Mouse (Mus musculus) lung, postnatal 4 days (tissue): Measurements from ENCODE around the gene Dmrta2.

ENCODE experiments used
- DNase-seq, 2 experiments: peaks; one replicate each; pipeline ENCODE4 v3.0.0; 2021

The Dmrta2 gene

DNA sequence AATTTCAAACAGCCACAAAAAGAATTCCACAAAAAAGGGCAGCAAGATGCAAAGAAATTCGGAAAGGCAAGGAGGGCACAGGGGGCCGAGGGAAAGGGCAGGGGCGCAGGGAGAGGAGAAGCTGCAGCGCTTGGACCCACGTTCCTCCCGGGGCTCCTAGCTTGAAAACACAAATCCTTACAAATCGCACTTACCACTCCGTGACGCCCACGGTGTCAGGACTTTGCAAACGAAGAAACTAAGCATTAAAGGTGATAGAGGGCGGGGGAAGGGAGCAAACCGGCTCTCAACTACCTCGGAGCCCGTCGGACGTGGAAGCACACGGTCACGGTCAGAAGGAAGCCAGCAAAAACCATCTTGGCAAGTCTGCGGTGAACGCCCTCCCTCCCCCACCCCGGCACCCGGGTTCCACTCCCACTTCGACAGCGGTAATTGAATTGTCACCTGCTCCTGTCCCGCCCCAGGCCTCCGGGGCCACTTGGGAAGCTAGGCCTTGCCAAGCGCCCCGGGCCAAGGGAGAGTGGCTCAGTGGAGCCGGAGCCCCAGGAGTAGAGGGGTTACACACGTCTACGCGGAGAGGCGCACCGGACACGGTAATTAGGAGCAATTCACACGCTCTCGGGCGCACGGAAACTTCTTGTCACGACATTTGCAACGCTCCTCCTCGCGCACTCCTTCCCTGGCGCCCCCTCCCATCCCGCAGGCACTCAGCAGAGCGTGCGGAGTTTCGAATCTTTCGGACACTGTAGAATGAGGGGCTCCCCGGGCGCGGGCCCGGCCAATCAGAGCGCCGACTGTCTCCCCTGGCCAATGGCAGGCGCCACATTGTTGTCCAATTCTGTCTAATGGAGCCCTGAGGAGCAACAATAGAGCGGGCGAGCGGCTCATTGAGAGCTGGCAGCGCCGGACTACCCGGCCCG lies at the start of gene Dmrta2:
TSS of gene Dmrta2 (plus strand) at position 906 of the 920 bp plus-strand sequence.
- peak in 1 of 2 experiments; percentile 25 for DNase-seq

- no peak for DNase-seq
Measured at GRCm38 (mm10) chr4:109929058-109929457, 48.8 kb upstream of the Dmrta2 start.

DNA sequence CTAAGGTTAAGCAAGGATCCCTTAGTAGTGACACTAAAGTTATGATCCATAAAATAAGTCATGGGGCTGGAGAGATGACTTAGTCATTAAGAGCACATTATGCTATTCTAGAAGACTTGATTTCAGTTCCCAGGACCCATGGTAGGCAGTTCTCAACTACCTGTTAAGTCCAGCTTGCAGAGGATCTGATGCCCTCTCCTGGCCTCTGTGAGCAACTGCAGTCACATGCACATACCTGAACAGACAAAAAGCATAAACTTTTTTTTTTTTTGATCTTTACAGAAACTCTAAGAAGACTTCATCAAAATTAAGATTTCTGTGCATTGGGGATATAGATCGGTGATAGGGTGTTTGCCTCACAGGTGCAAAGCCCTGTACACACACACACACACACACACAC lies 47.4 kb upstream of the Dmrta2 start:
- no peak for DNase-seq

GRCm38 (mm10) chr4:109930935-109931334 lies 46.9 kb upstream of the Dmrta2 start:
- DNase-seq: no peak

DNA sequence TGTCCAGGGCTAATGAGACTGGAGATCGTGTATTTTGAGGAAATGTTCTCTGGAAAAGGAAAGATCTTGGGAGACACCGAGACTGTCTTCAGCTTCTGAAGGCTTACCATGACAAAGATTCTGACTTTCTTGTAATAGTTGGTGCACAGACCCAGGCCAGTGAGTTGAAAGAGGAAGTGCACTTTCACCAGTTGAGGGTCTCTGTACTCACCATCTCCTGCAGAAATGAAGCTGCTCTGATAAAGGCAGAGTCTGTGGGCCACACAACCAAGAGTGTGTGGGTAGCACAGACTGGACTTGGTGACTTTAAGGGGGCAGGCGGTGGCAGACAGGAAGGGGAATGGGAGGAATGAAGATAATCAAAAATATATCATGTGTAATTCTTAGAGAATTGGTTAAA lies 41.3 kb upstream of the Dmrta2 start:
- no peak for DNase-seq

DNA sequence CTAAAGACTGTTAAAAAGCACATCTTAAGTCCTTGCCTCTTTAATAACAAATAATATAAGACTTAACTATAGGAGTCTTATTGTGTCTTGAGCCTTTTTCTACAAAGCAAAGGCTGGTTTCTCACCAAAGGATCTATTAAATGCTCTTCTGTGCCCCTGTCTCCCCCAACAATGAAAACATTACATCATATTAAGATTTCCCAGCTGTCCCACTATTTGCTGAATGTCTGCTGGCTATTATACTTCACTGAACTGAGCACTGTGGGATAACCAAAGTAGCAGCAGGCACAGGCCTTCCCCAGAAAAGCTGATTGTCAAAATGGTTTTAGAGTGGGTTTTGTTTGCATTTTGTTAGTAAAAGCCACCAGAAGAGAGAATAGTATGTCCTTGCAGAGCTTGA lies 38.6 kb upstream of the Dmrta2 start:
- DNase-seq: no peak

GRCm38 (mm10) chr4:109945554-109945953 lies 32.3 kb upstream of the Dmrta2 start:
- no peak for DNase-seq

- DNase-seq: no peak
Measured at GRCm38 (mm10) chr4:109949307-109949706, 28.5 kb upstream of the Dmrta2 start.

DNA sequence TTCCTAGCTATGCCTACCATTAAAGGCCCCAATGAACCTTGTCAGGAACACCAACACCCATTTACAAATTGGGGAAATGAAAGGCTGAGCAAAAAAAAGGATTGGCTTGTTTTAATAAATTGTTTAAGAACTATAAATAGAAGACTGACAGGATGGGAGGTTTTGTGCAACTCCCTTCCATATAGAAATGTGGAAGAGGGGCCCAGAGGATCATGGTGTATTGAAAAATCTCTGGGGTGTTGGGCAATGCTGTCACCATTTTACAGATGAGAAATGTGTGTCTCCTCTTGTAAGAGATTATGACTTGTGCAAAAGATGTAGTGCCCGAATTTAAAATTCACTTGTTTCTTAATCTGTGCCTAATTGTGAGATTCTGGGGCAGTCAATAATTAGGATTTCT lies 24.3 kb upstream of the Dmrta2 start:
- no peak for DNase-seq

DNA sequence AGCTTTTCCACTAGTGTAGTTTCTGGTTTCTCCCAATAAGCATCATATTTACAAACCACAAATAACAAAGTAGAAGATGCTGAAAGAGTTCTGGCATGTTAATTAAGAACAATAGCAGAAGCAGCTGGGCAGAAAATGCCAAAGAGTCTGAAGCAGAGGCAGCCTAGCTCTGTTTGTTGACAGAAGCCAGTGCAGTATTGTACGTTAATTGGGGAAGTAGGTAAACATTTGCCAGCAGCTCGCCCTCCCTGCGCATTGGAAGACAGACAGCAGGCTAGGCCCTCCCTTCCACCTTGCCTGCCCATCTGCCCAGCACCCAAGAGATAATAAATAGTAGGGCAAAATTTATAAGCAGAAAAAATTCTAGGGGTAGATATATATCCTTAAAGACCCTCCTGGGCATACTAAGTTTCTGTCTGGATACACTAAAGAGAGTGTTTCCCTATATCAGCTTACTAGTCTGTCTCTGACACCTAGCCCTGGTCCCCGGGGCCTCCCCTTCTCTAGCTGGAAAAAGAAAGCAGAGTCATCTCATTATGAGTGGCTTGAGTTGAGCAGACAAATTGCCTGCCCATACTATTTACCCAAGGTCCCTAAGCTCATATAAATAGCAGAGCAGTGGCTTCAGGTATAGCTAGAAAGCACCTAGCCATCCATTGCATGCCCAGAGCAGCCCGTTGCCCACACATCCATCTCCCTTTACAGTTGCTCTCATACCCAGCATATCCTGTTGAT lies 17.5 kb upstream of the Dmrta2 start:
- no peak for DNase-seq

DNA sequence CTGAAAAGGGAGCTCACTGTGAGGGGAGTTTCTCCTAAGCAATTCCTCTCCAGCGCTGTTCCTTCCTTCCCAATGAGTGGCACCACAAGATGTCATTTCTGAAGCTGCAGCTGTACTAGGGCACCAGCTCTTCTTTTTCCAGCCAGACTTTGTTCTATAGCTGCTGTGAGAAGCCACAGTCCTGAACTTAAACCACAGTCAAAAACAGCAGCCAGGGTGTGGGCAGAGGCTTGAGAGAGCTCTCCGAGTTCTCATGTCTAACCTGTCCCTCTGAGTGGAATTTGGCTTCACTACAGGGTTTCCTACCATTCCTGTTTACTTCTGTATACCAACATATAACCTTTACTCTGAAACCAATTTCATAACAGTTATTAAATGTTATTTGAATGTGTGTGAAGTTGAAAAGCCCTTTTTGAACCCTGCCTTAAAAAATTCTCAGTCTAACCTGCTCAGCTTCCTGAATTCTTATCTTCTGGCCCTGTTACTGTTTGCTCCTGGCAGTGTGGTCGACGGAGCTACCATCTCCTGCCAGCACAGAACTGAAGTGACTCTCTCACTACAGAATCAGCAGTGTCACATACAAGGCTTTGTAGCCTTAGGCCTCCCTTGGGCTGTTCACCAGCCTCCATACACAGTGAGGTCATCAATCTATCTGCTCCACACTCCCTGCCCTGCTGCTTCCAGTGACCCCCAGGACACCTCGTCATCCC lies 14.1 kb upstream of the Dmrta2 start:
- no peak for DNase-seq

DNA sequence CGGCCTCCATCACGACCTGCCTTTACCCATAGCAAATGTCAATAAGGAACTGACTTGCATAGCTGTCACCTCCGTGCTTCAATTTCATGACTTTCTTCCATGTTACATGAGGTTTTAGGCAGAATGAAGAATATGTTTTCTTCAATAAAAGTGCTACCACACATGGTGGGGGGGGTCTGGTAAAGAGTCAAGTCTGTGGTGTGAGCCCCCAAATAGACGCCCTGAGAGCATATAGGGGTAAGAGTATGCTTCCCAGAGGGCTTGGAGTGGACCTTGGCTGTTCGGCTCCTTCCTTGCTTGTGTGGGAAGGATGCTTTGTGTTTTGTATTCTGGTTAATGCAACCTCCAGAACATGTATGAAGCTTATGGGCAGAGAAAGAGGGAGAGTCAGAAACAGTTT lies 8.3 kb upstream of the Dmrta2 start:
- DNase-seq: no peak

- no peak for DNase-seq
Measured at GRCm38 (mm10) chr4:109973991-109974654, 3.7 kb upstream of the Dmrta2 start.

GRCm38 (mm10) chr4:109974655-109975380 lies 3.0 kb upstream of the Dmrta2 start:
- no peak for DNase-seq

DNA sequence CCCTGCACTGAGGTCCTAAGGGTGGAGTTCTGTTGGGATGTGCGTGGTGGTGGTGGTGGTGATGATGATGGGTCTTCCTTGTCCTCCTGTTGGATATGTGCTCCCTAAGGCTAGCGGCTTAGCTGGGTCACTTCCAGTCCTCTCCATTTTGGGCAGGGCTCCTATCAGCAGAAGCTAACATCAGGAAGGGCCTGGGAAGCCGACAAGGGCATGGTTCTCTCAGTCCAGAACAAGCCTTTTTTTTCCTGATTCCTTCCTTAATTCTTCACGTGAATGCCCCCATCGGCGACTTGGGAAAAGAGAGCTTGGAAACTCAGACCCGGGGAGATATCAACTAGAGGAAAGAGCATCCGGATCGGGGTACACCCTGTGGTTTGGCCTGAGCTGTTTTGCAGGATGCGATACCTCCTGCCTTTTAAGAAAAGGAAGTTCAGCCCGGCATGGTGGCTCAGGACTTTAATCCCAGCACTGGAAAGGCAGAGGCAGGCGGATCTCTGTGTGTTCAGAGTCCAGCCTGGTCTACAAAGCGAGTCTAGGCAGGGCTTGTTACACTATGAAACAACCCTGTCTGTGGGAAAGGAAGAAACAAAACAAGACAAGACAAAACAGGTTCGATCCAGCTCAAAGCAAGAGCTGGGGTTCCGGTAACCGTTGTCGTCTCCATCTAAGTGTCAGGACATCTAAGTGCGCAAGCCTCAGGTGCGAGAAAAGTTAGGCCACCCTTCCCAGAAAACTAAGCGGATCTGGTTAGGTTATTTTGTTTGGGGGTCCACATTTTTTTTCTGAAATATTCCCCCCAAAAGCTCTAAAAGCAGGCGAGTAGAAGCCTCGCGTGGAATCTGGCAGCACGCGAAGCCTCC lies 2.2 kb upstream of the Dmrta2 start:
- DNase-seq: no peak

DNA sequence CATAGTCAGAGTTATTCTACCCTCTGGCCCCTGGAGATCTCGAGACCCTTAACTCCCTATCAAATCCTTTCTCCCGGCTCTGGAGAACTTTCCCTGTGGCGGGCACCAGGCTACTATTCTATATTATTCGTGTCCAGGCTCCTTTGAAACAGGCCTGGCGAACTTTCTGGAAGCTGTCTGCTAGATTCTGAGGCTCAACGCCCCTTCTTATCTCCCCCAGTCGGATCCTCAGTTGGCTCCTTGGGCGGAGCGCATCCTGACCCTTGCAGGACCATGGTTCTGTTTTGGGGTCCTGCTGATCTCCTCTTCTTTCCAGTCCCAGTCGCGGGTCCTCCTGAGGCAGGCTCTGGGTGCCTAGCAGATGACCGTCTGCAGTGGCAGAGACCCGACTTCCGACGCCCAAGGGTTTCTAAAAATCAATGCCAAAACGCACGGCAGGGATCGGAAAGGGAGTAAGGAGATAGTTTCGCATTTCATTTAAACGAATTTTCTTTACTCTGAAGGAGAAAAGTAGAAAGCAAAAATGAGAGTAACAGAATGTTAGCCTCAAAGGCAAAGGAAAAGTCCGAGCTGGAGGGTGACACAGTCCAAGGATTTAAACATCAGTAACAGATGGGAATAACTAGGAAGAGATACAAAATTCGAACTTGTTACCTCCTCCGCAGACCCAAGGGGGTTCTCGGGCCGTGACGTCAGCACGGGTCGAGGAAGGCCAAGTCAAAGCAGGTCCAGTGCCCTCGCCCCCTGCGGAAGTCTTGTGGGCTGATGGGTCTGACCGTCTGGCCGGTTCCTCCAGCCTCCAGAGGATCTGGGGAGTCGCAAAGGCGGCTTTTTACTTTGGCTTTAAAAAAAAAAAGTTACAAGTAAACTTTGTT lies 1.3 kb upstream of the Dmrta2 start:
- peak in 1 of 2 experiments; percentile 8 for DNase-seq

- no peak for DNase-seq
Measured at GRCm38 (mm10) chr4:109978068-109978857, 410 bp downstream of the Dmrta2 start.

DNA sequence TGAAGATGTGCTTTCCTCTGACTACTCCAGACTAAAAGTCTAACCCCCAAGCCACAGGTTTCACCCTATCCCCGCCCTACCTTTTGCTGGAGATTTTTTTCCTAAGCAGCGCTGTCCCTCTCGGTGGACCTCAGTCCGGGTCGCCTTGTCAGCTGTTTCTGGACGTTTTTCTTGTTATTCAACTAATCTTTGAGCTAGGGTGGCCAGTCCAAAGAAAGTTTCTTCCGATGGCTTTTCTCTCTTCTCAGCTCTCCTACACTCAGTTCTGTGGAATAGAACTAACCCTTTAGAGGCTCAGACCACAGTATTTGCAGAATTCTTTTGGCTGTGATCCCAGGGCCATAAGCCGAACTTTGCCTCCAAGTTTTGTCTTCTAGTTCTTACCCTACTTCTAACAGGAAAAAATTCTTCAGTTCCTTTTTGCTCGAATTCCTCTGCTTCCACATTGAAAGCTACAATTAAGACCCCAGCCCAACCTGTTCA lies 1.0 kb downstream of the Dmrta2 start:
- DNase-seq: no peak
